Mouse (Mus musculus): ENCODE measurements around the gene Crisp3.
"Not testable (repeated sequence)": the region's sequence is repeated elsewhere in the genome, so short reads cannot be mapped to it uniquely, and the experiment has no call there.

Gene Crisp3

DNA sequence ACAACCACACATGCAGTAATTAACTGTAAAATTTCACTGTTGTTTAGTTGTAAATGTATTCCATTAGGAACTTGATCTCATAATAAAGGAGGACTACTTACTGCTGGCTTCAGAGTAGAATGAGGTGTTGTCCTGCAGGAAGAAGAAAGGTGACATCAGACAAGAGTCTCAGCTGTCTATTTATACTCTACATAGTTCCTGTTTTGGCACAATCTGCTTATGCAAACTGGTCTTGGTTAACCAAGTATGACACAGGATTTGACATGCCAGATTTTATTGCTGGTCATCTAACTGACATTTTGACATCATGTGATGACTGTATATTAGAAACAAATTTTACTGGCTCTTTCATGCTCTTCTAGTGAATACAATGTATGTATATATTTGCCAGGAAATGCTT is at the start of gene Crisp3:
Gene Crisp3, minus strand, starts transcription at position 154 of the 400 bp plus-strand sequence.
- no peak for DNase-seq

DNA sequence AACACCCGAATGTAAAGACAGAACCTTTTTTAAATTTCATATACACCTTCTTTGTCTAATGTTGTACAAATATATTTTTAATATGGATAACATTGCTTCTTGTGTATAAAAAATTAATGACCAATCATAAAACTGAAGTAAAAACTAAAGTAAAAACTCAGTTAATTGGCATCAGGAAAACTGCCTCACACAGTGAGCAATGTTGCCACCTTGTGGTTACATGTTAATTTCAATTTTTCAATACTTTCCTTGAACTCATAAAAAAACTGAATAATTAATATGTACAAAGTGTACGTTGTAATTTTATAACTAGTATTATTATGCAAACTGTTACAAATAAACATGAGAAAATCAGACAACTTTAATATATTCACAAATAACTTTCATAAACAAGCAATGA is 43.3 kb upstream of the Crisp3 start:
- DNase-seq: no peak

DNA sequence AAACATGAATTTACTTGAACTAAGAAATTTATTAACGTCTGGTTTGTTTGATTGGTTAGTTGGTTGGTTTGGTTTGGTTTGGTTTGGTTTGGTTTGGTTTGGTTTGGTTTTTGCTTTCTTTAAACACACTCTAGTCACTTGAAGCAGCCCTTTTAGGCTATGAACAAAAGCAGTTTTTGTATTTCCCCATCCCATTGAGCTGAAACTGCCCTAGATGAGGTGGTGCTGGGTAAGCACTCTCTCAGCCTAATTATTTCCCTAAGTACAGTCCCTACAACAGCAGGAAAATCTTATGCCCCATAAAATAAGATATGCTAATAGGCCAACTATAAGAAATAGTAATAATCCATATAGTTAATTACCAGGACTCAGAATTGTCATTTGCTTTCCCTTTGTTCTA is 33.4 kb upstream of the Crisp3 start:
- DNase-seq: no peak

DNA sequence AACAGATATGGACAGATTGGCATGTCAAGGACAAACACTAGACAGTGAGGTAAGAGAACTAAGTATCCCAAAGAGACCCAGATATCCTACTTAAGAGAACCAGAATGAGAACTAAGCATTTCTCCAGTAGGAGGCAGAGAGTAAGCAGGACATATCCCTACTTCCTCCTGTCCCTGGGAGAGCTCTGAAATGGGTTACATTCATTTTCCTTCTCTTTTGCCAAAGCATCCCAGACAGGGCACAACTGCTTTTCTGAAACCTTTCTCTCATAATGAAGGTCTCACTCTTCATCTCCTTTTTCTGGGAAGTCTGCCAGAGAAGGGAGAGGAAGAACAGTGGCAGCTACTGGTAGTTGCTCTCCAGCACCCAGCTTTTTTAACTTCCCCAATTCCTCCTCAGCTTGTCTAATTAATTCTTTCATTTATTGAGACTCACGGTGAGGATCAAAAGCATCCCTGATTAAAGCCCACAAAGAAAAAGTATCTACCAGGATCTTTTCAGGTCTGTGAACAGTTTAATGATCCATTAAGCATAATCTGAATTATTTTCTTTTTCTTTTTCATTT is 32.9 kb upstream of the Crisp3 start:
- DNase-seq: no peak

DNA sequence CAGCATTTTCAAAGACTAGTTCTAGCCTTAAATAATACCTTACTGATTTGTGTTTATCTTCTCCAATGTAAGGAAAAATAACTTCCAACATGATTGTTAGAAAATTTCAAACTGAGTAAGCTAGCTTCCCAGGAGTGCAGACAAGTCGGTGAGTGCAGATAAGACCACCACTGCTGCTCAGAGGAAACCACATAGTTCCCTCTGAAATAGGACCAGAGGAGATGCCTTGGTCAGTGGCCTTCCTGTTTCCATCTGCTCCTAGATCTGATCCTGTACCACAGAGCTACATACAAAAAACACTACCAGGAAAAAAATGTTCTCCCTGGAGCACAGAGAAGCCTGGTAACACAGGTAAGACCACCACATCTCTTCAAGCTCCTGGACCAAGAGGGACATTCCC is 10.4 kb upstream of the Crisp3 start:
- DNase-seq: no peak

DNA sequence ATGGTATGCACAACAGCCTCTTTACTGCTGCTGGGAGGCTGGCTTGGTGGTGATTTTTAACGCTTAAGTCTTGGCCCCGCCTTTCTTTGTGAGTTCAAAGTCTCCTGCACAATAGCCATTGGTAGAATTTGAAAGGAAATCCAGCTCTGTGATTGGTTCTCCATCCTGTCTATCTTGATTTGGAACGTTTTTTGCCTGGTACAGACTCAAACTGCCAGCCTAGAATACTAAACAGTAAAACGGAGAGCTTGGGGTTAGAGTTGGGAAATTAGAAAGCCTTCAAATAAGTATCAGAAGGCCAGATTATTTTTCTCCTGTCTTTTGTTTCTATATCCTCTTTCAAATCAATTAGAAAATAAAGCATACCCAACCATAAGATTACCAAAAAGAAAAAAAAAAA is 33.5 kb downstream of the Crisp3 start, which contains the start of gene Pgk2:
Gene Pgk2, minus strand, starts transcription at position 101 of the 400 bp plus-strand sequence.
- no peak for DNase-seq

DNA sequence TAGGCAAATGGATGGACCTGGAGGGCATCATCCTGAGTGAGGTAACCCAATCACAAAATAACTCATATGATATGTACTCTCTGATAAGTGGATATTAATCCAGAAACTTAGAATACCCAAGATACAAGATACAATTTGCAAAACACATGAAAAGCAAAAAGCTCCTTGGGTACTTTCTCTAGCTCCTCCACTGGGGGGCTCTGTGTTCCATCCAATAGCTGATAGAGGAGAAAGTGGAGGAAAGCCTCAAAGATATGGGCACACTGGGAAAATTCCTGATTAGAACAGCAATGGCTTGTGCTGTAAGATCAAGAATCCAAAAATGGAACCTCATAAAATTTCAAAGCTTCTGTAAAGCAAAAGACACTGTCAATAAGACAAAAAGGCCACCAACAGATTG is 40.3 kb downstream of the Crisp3 start:
- not testable (repeated sequence) for DNase-seq

DNA sequence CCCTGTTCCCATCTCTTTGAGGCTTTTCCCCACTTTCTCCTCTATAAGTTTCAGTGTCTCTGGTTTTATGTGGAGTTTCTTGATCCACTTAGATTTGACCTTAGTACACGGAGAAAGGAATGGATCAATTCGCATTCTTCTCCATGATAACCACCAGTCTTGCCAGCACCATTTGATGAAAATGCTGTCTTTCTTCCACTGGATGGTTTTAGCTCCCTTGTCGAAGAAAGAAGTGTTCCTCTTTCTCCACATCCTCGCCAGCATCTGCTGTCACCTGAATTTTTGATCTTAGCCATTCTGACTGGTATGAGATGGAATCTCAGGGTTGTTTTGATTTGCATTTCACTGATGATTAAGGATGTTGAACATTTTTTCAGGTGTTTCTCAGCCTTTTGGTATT is 51.9 kb downstream of the Crisp3 start:
- not testable (repeated sequence) for DNase-seq
